Mouse (Mus musculus): ENCODE measurements around the gene Thrb.

DNA sequence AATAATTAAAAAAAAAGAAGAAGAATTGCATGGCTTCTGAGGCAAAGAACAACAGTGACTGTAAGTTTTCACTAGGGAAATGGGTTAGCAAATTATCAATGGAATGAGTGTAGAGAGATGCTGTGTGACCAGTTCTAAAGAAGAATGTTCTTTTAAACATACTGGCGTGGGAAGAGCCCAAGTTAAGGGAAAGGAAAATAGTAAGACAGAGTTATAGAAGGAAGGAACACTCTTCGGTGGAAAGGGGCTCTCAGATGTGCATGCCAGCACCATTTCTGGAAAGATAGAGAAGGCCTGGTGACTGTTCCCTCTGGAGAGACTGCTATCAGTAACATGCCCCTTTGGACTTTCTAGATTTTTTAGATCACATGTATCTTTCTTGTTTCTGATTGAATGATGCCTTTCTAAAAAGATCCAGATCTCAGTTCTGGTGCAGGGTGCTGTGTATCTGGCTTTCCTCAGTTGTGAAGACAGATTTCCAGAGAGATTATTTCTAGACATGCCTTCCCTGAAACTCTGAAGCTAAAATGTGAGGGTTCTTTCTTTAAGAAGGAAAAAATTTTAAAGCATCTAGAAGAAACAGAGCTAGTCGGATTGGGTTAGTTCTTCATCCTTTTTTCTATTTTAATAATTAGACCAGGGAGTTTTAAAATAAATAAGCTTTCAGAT, 144.0 kb downstream of the Thrb start:
- TF ChIP-seq CTCF (IDR thresholded peaks at IDR 0.05; ENCODE audit: low read depth) (no peak), EP300 (IDR thresholded peaks at IDR 0.05; ENCODE audit: low read depth) (no peak)

Data from liver, postnatal 0 days (tissue).